Mouse (Mus musculus) heart, embryonic 14.5 days (tissue): ENCODE measurements around the gene Ppp4r2. TPM values are rescaled to one million over a fixed set of nuclear protein-coding genes. Genes with fewer than 3 reads are reported as not detected.

Experiments used
- ATAC-seq: fragments of 200-750 bp; cut with Nextera tagmentation; 2 replicates; pipeline ENCODE4 v1.8.0; 2017; ENCODE audit warnings: low read depth, moderate TSS enrichment; ENCODE audit not compliant: insufficient number of reproducible peaks, insufficient read depth, low FRiP score
- H3K27ac ChIP-seq, 2 experiments: fragments of 200-500 bp in 1 of 2; fragments of 300-500 bp in 1 of 2; sonication (generic) in 1 of 2; replicated peaks in 1 of 2; 2 replicates each; pipeline ENCODE4 v1.5.1; 2012 to 2014; ENCODE audit warnings: low read depth in 2 of 2, low read length in 2 of 2, control low read depth in 1 of 2, mild to moderate bottlenecking in 1 of 2, mixed read lengths in 1 of 2; ENCODE audit not compliant: control insufficient read depth in 1 of 2, insufficient read depth in 1 of 2
- H3K27me3 ChIP-seq: fragments of 300-500 bp; sonication (generic); 2 replicates; pipeline ENCODE4 v1.6.1; 2014; ENCODE audit warnings: mild to moderate bottlenecking, low read length, control low read depth; ENCODE audit not compliant: control insufficient read depth, insufficient read depth
- H3K36me3 ChIP-seq: fragments of 300-500 bp; sonication (generic); 2 replicates; pipeline ENCODE4 v1.6.1; 2014; ENCODE audit warnings: mild to moderate bottlenecking, control low read depth, low read length, mixed read lengths; ENCODE audit not compliant: control insufficient read depth, insufficient read depth
- H3K4me1 ChIP-seq, 2 experiments: fragments of 200-500 bp in 1 of 2; fragments of 300-500 bp in 1 of 2; sonication (generic) in 1 of 2; 2 replicates each; pipeline ENCODE4 v1.6.1; 2012 to 2014; ENCODE audit warnings: low read length in 2 of 2, control low read depth in 1 of 2, mixed read lengths in 1 of 2; ENCODE audit not compliant: control insufficient read depth in 2 of 2, insufficient read depth in 2 of 2
- H3K4me2 ChIP-seq: fragments of 300-500 bp; sonication (generic); 2 replicates; pipeline ENCODE4 v1.6.1; 2014; ENCODE audit warnings: mild to moderate bottlenecking, low read length
- H3K4me3 ChIP-seq, 2 experiments: fragments of 200-500 bp in 1 of 2; fragments of 300-500 bp in 1 of 2; sonication (generic) in 1 of 2; 2 replicates each; pipeline ENCODE4 v1.5.1; 2012 to 2014; ENCODE audit warnings: low read length in 2 of 2, mild to moderate bottlenecking in 2 of 2, control low read depth in 1 of 2, low read depth in 1 of 2, moderate library complexity in 1 of 2; ENCODE audit not compliant: control insufficient read depth in 1 of 2, insufficient read depth in 1 of 2
- H3K9ac ChIP-seq: fragments of 300-500 bp; sonication (generic); 2 replicates; pipeline ENCODE4 v1.6.1; 2014; ENCODE audit warnings: mild to moderate bottlenecking, low read length
- H3K9me3 ChIP-seq: fragments of 300-500 bp; sonication (generic); 2 replicates; pipeline ENCODE4 v1.6.1; 2016; ENCODE audit warnings: low read length, control low read depth; ENCODE audit not compliant: control insufficient read depth
- WGBS: fragments of 180-500 bp; shearing (Covaris S2); extraction: QIAGEN DNeasy Blood & Tissue Kit; methylation state at CpG from one replicate; pipeline ENCODE4 v1.1.7; 2014; 5-methylcytosine and 5-hydroxymethylcytosine counted together
- polyA plus RNA-seq: library from polyadenylated mRNA; unstranded; fragments of >200 nt; fragmentation: Nextera tagmentation; extraction: Ambion mirVana; gene quantifications from 2 replicates; pipeline ENCODE4 v1.2.1, GENCODE M21; 2014

Ppp4r2 gene
- polyA plus RNA-seq, 1 experiment from 2014 or later = 24.1 TPM

- no peaks in the 10 kb centered on the region for H3K9me3 ChIP-seq
Measured at GRCm38 (mm10) chr6:100876624-100877017, 43.2 kb downstream of the Ppp4r2 start.

GRCm38 (mm10) chr6:100878546-100878945 lies 45.1 kb downstream of the Ppp4r2 start:
- WGBS = 81% methylated on average over 13 of the region's 13 CpGs
- Histone ChIP-seq H3K4me2 (no peak overlapping the region), H3K9me3 (peaks cover 3% of the 10 kb centered on the region; the same call in 1 of the 2 replicates), H3K9ac (no peak overlapping the region), H3K27me3 (peaks cover 9% of the 10 kb centered on the region; the same call in 1 of the 2 replicates), H3K4me1 (no peaks in the 10 kb centered on the region), H3K36me3 (no peaks in the 10 kb centered on the region), H3K4me3 (no peak overlapping the region), H3K27ac (no peak overlapping the region)
- ATAC-seq = no peak

More at GRCm38 (mm10) chr6:100876624-100877017, 43.2 kb downstream of the Ppp4r2 start:
- ATAC-seq = no peak
- Histone ChIP-seq H3K27ac (no peak overlapping the region), H3K27me3 (peaks cover 9% of the 10 kb centered on the region; the same call in 1 of the 2 replicates), H3K4me2 (no peak overlapping the region), H3K4me3 (no peak overlapping the region), H3K4me1 (no peaks in the 10 kb centered on the region), H3K36me3 (no peaks in the 10 kb centered on the region), H3K9ac (no peak overlapping the region)
- WGBS = 83% methylated on average over 12 of the region's 12 CpGs

GRCm38 (mm10) chr6:100879607-100880006 lies 46.2 kb downstream of the Ppp4r2 start:
- Histone ChIP-seq H3K9me3 (peaks cover 3% of the 10 kb centered on the region; the same call in 1 of the 2 replicates), H3K27ac (no peak overlapping the region), H3K36me3 (no peaks in the 10 kb centered on the region), H3K4me1 (no peaks in the 10 kb centered on the region), H3K9ac (no peak overlapping the region), H3K27me3 (peaks cover 9% of the 10 kb centered on the region; the same call in 1 of the 2 replicates), H3K4me3 (no peak overlapping the region), H3K4me2 (no peak overlapping the region)
- ATAC-seq = no peak
- 37% methylated on average over 10 of the region's 10 CpGs for WGBS

GRCm38 (mm10) chr6:100881657-100882056 lies 48.2 kb downstream of the Ppp4r2 start:
- Histone ChIP-seq H3K4me3 (no peak overlapping the region), H3K9ac (no peak overlapping the region), H3K36me3 (no peaks in the 10 kb centered on the region), H3K9me3 (peaks cover 3% of the 10 kb centered on the region; the same call in 1 of the 2 replicates), H3K27ac (no peak overlapping the region), H3K4me1 (no peaks in the 10 kb centered on the region), H3K27me3 (peaks cover 9% of the 10 kb centered on the region; the same call in 1 of the 2 replicates), H3K4me2 (no peak overlapping the region)
- ATAC-seq = no peak
- WGBS = 78% methylated on average over 9 of the region's 9 CpGs

GRCm38 (mm10) chr6:100882381-100883213 lies 49.2 kb downstream of the Ppp4r2 start:
- no peaks in the 10 kb centered on the region for H3K4me1 ChIP-seq
- H3K4me3 ChIP-seq = peak overlapping the region in 1 of 2 experiments; percentile 26; a peak in 2 of 4 replicates
- H3K36me3 ChIP-seq = no peaks in the 10 kb centered on the region
- H3K4me2 ChIP-seq = peak overlapping the region; percentile 57
- peaks cover 9% of the 10 kb centered on the region; the same call in 1 of the 2 replicates for H3K27me3 ChIP-seq
- no peak overlapping the region for H3K27ac ChIP-seq
- WGBS = 17% methylated on average over 15 of the region's 15 CpGs
- H3K9me3 ChIP-seq = peaks cover 3% of the 10 kb centered on the region; the same call in 1 of the 2 replicates
- 0 out of 2 replicates have a peak overlapping the region, but pooled peaks have one; percentile 31 for H3K9ac ChIP-seq
- no peak for ATAC-seq

- Histone ChIP-seq H3K9ac (no peak overlapping the region), H3K4me2 (no peak overlapping the region), H3K4me3 (no peak overlapping the region), H3K36me3 (no peaks in the 10 kb centered on the region), H3K4me1 (no peaks in the 10 kb centered on the region), H3K27me3 (peaks cover 9% of the 10 kb centered on the region; the same call in 1 of the 2 replicates), H3K27ac (no peak overlapping the region), H3K9me3 (peaks cover 3% of the 10 kb centered on the region; the same call in 1 of the 2 replicates)
- WGBS = 42% methylated on average over 13 of the region's 13 CpGs
- no peak for ATAC-seq
Measured at GRCm38 (mm10) chr6:100883233-100883632, 49.8 kb downstream of the Ppp4r2 start.

GRCm38 (mm10) chr6:100884594-100885225 lies 51.3 kb downstream of the Ppp4r2 start:
- no peak overlapping the region for H3K4me3 ChIP-seq
- ATAC-seq = no peak
- no peak overlapping the region for H3K27ac ChIP-seq
- no peaks in the 10 kb centered on the region for H3K4me1 ChIP-seq
- H3K27me3 ChIP-seq = peaks cover 9% of the 10 kb centered on the region; the same call in 1 of the 2 replicates
- H3K9ac ChIP-seq = no peak overlapping the region
- no peaks in the 10 kb centered on the region for H3K36me3 ChIP-seq
- H3K9me3 ChIP-seq = peaks cover 3% of the 10 kb centered on the region; the same call in 1 of the 2 replicates
- H3K4me2 ChIP-seq = no peak overlapping the region
- WGBS = 89% methylated on average over 12 of the region's 12 CpGs
